Mouse (Mus musculus) midbrain, embryonic 13.5 days (tissue): Measurements from ENCODE around the gene Tubd1. TPM values are rescaled to one million over a fixed set of nuclear protein-coding genes. Genes with fewer than 3 reads are reported as not detected.

ENCODE experiments used
- ATAC-seq: fragments of 200-750 bp; cut with Nextera tagmentation; 2 replicates; pipeline ENCODE4 v1.8.0; 2017; ENCODE audit warnings: mild to moderate bottlenecking, moderate TSS enrichment, moderate library complexity
- H3K27ac ChIP-seq: fragments of 300-500 bp; sonication (generic); 2 replicates; pipeline ENCODE4 v1.5.1; 2015; ENCODE audit warnings: inconsistent platforms, mild to moderate bottlenecking, moderate library complexity
- H3K27me3 ChIP-seq: fragments of 300-500 bp; sonication (generic); 2 replicates; pipeline ENCODE4 v1.6.1; 2015; ENCODE audit warnings: mild to moderate bottlenecking, inconsistent platforms
- H3K36me3 ChIP-seq: fragments of 300-500 bp; sonication (generic); 2 replicates; pipeline ENCODE4 v1.6.1; 2015; ENCODE audit warnings: mild to moderate bottlenecking, inconsistent platforms
- H3K4me1 ChIP-seq: fragments of 300-500 bp; sonication (generic); replicated peaks from 2 replicates; pipeline ENCODE4 v1.6.1; 2015; ENCODE audit warnings: inconsistent platforms
- H3K4me2 ChIP-seq: fragments of 300-500 bp; sonication (generic); replicated peaks from 2 replicates; pipeline ENCODE4 v1.6.1; 2015; ENCODE audit warnings: moderate library complexity, mild to moderate bottlenecking, inconsistent platforms
- H3K4me3 ChIP-seq: fragments of 300-500 bp; sonication (generic); replicated peaks from 2 replicates; pipeline ENCODE4 v1.5.1; 2015; ENCODE audit warnings: mild to moderate bottlenecking, inconsistent platforms
- H3K9ac ChIP-seq: fragments of 300-500 bp; sonication (generic); replicated peaks from 2 replicates; pipeline ENCODE4 v1.6.1; 2015; ENCODE audit warnings: mild to moderate bottlenecking, inconsistent platforms
- H3K9me3 ChIP-seq: fragments of 300-500 bp; sonication (generic); 2 replicates; pipeline ENCODE4 v1.6.1; 2016; ENCODE audit warnings: mild to moderate bottlenecking, inconsistent platforms
- WGBS: fragments of 180-500 bp; shearing (Covaris S2); methylation state at CpG from one replicate; pipeline ENCODE4 v1.1.7; 2015; 5-methylcytosine and 5-hydroxymethylcytosine counted together
- polyA plus RNA-seq: library from polyadenylated mRNA; unstranded; fragments of >200 nt; fragmentation: Nextera tagmentation; extraction: Ambion mirVana; gene quantifications from 2 replicates; pipeline ENCODE4 v1.2.1, GENCODE M21; 2015

Tubd1 gene
- polyA plus RNA-seq, 1 experiment from 2014 or later, result 7.9 TPM

GRCm38 (mm10) chr11:86534201-86534910 is 10.4 kb upstream of the Tubd1 start:
- Histone ChIP-seq H3K36me3 (peaks cover 30% of the 10 kb centered on the region), H3K4me3 (no peak overlapping the region), H3K4me1 (no peaks in the 10 kb centered on the region), H3K9ac (no peak overlapping the region), H3K27ac (no peak overlapping the region), H3K27me3 (no peaks in the 10 kb centered on the region), H3K4me2 (no peak overlapping the region), H3K9me3 (no peaks in the 10 kb centered on the region)
- 94% methylated on average over 5 of the region's 5 CpGs for WGBS
- ATAC-seq, result no peak

GRCm38 (mm10) chr11:86538786-86539185 is 6.0 kb upstream of the Tubd1 start:
- ATAC-seq, result no peak
- WGBS, result 95% methylated on average over 4 of the region's 4 CpGs
- peaks cover 17% of the 10 kb centered on the region for H3K4me1 ChIP-seq
- H3K4me3 ChIP-seq, result no peak overlapping the region
- no peaks in the 10 kb centered on the region for H3K9me3 ChIP-seq
- 0 out of 2 replicates have a peak, but pooled peaks cover 5% of the 10 kb centered on the region for H3K36me3 ChIP-seq
- no peak overlapping the region for H3K4me2 ChIP-seq
- H3K9ac ChIP-seq, result no peak overlapping the region
- H3K27ac ChIP-seq, result no peak overlapping the region
- H3K27me3 ChIP-seq, result no peaks in the 10 kb centered on the region

GRCm38 (mm10) chr11:86539716-86540475 is 4.9 kb upstream of the Tubd1 start:
- Histone ChIP-seq H3K9me3 (no peaks in the 10 kb centered on the region), H3K27ac (no peak overlapping the region), H3K9ac (no peak overlapping the region), H3K4me2 (no peak overlapping the region), H3K27me3 (no peaks in the 10 kb centered on the region), H3K36me3 (no peaks in the 10 kb centered on the region), H3K4me3 (no peak overlapping the region), H3K4me1 (peaks cover 18% of the 10 kb centered on the region)
- no peak for ATAC-seq
- WGBS, result 93% methylated on average over 6 of the region's 6 CpGs

- Histone ChIP-seq H3K27me3 (no peaks in the 10 kb centered on the region), H3K27ac (no peak overlapping the region), H3K4me2 (no peak overlapping the region), H3K9ac (no peak overlapping the region), H3K4me1 (peaks cover 21% of the 10 kb centered on the region), H3K36me3 (no peaks in the 10 kb centered on the region), H3K9me3 (no peaks in the 10 kb centered on the region), H3K4me3 (no peak overlapping the region)
- ATAC-seq, result no peak
- 98% methylated on average over 2 of the region's 2 CpGs for WGBS
Measured at GRCm38 (mm10) chr11:86540476-86540845, 4.3 kb upstream of the Tubd1 start.

- no peaks in the 10 kb centered on the region for H3K27me3 ChIP-seq
- H3K9ac ChIP-seq, result no peak overlapping the region
- peaks cover 25% of the 10 kb centered on the region for H3K4me1 ChIP-seq
- H3K27ac ChIP-seq, result no peak overlapping the region
- no peak for ATAC-seq
- H3K4me2 ChIP-seq, result no peak overlapping the region
- H3K9me3 ChIP-seq, result no peaks in the 10 kb centered on the region
- no peaks in the 10 kb centered on the region for H3K36me3 ChIP-seq
- WGBS, result 91% methylated on average over 1 of the region's 1 CpGs
- peak overlapping the region; percentile 8; the same call in 1 of the 2 replicates for H3K4me3 ChIP-seq
Measured at GRCm38 (mm10) chr11:86542851-86543250, 1.9 kb upstream of the Tubd1 start.

GRCm38 (mm10) chr11:86543960-86544638 is 692 bp upstream of the Tubd1 start:
- Histone ChIP-seq H3K4me3 (peak overlapping the region; percentile 97), H3K9ac (peak overlapping the region; percentile 97), H3K4me2 (peak overlapping the region; percentile 89), H3K27ac (peak overlapping the region; percentile 89), H3K27me3 (no peaks in the 10 kb centered on the region), H3K4me1 (peaks cover 25% of the 10 kb centered on the region), H3K9me3 (no peaks in the 10 kb centered on the region), H3K36me3 (no peaks in the 10 kb centered on the region)
- peak; percentile 76 for ATAC-seq
- WGBS, result under 1% methylated on average over 50 of the region's 50 CpGs

- WGBS, result 83% methylated on average over 8 of the region's 8 CpGs
- Histone ChIP-seq H3K4me2 (peak overlapping the region; percentile 61), H3K27ac (no peak overlapping the region), H3K9ac (peak overlapping the region; percentile 48), H3K4me3 (peak overlapping the region; percentile 97), H3K36me3 (peaks cover 6% of the 10 kb centered on the region; the same call in 1 of the 2 replicates), H3K27me3 (no peaks in the 10 kb centered on the region), H3K9me3 (no peaks in the 10 kb centered on the region), H3K4me1 (peaks cover 25% of the 10 kb centered on the region)
- ATAC-seq, result no peak
Measured at GRCm38 (mm10) chr11:86545556-86545955, 765 bp downstream of the Tubd1 start.

- Histone ChIP-seq H3K36me3 (peaks cover 6% of the 10 kb centered on the region; the same call in 1 of the 2 replicates), H3K27ac (no peak overlapping the region), H3K4me3 (no peak overlapping the region), H3K27me3 (no peaks in the 10 kb centered on the region), H3K9me3 (no peaks in the 10 kb centered on the region), H3K4me2 (no peak overlapping the region), H3K9ac (no peak overlapping the region), H3K4me1 (peaks cover 22% of the 10 kb centered on the region)
- 92% methylated on average over 1 of the region's 1 CpGs for WGBS
- ATAC-seq, result no peak
Measured at GRCm38 (mm10) chr11:86547412-86547811, 2.6 kb downstream of the Tubd1 start.

GRCm38 (mm10) chr11:86553525-86553924 is 8.7 kb downstream of the Tubd1 start:
- 93% methylated on average over 6 of the region's 6 CpGs for WGBS
- Histone ChIP-seq H3K4me3 (no peak overlapping the region), H3K27ac (no peak overlapping the region), H3K9ac (no peak overlapping the region), H3K9me3 (no peaks in the 10 kb centered on the region), H3K27me3 (no peaks in the 10 kb centered on the region), H3K4me1 (no peaks in the 10 kb centered on the region), H3K4me2 (no peak overlapping the region), H3K36me3 (peaks cover 15% of the 10 kb centered on the region; the same call in 1 of the 2 replicates)
- ATAC-seq, result no peak

- no peak overlapping the region for H3K4me3 ChIP-seq
- no peaks in the 10 kb centered on the region for H3K27me3 ChIP-seq
- peaks cover 25% of the 10 kb centered on the region for H3K36me3 ChIP-seq
- no peak overlapping the region for H3K9ac ChIP-seq
- H3K4me1 ChIP-seq, result no peaks in the 10 kb centered on the region
- H3K27ac ChIP-seq, result no peak overlapping the region
- no peaks in the 10 kb centered on the region for H3K9me3 ChIP-seq
- no peak overlapping the region for H3K4me2 ChIP-seq
- WGBS, result 90% methylated on average over 4 of the region's 4 CpGs
- no peak for ATAC-seq
Measured at GRCm38 (mm10) chr11:86558258-86558657, 13.5 kb downstream of the Tubd1 start.

GRCm38 (mm10) chr11:86568425-86568824 is 23.6 kb downstream of the Tubd1 start:
- WGBS, result 80% methylated on average over 3 of the region's 3 CpGs
- no peaks in the 10 kb centered on the region for H3K27me3 ChIP-seq
- H3K9me3 ChIP-seq, result no peaks in the 10 kb centered on the region
- no peak overlapping the region for H3K9ac ChIP-seq
- no peak overlapping the region for H3K4me3 ChIP-seq
- no peaks in the 10 kb centered on the region for H3K36me3 ChIP-seq
- H3K27ac ChIP-seq, result no peak overlapping the region
- H3K4me2 ChIP-seq, result no peak overlapping the region
- H3K4me1 ChIP-seq, result no peaks in the 10 kb centered on the region
- no peak for ATAC-seq

GRCm38 (mm10) chr11:86570261-86570746 is 25.5 kb downstream of the Tubd1 start:
- Histone ChIP-seq H3K27me3 (no peaks in the 10 kb centered on the region), H3K27ac (no peak overlapping the region), H3K4me3 (no peak overlapping the region), H3K9me3 (no peaks in the 10 kb centered on the region), H3K4me1 (no peaks in the 10 kb centered on the region), H3K9ac (no peak overlapping the region), H3K4me2 (no peak overlapping the region), H3K36me3 (no peaks in the 10 kb centered on the region)
- ATAC-seq, result no peak
- WGBS, result 86% methylated on average over 9 of the region's 9 CpGs
